Mouse (Mus musculus) E14TG2a.4 (cell line): Measurements from ENCODE around the gene Fam206a.

Experiments used
- CTCF ChIP-seq: conservative IDR thresholded peaks from 2 replicates; pipeline ENCODE4 v1.5.1; 2014; ENCODE audit warnings: low read length
- NANOG ChIP-seq: IDR thresholded peaks from 2 replicates; pipeline ENCODE4 v1.6.1; 2014; ENCODE audit warnings: borderline replicate concordance, low read length, mixed read lengths

DNA sequence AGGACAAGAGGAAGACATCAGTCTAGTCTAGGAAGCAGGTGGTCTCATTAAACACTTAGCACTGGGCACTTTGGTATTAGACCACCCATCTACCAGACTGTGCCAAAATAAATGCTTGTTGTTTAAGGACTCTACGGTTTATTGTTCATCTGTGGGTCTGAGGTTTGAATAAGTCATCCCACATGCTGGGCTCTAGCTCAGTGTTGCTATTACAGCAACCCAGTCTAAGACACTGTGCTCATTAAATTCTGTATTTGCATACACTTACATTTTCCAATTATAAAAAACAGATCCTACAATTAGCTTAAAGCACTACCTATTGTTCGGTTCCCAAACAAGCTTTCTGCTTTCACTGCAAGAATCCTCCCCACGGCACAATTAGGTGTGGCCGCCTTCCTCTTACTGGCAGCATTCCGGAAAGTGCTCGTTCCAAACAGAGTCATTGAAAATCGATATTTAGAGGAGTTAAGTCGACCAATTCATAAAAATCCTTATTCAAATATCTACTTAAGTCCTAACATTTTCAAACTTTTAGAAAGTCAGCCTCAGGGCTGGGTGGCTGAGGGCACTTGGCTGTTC, 54.3 kb downstream of the Fam206a start:
- TF ChIP-seq CTCF, result no peak
- TF ChIP-seq NANOG, result peak; percentile 37; the same call in 1 of the 2 replicates
